Mouse (Mus musculus): ENCODE measurements around the gene Camsap2. TPM values are rescaled to one million over a fixed set of nuclear protein-coding genes. Genes with fewer than 3 reads are reported as not detected.

The Camsap2 gene
- polyA plus RNA-seq, 1 experiment = 2.4 TPM

GRCm38 (mm10) chr1:136344281-136344680, 1.6 kb downstream of the Camsap2 start:
- Histone ChIP-seq H3K27me3 (ENCODE audit: control insufficient read depth, insufficient read depth, low read length) (peaks cover 27% of the 10 kb centered on the region), H3K36me3 (ENCODE audit: control insufficient read depth, insufficient read depth, low read length) (no peaks in the 10 kb centered on the region), H3K27ac (ENCODE audit: insufficient read depth, low read depth, low read length) (no peak overlapping the region), H3K4me1 (ENCODE audit: control insufficient read depth, insufficient read depth, insufficient read length, low read length) (peaks cover 6% of the 10 kb centered on the region; the same call in 1 of the 2 replicates), H3K4me3 (ENCODE audit: low read depth, low read length) (no peak overlapping the region)
- TF ChIP-seq CTCF (IDR thresholded peaks at IDR 0.05; ENCODE audit: extremely low read depth, insufficient read length, insufficient replicate concordance, low read depth, low read length) = no peak
- WGBS = 55% methylated on average over 1 of the region's 1 CpGs

GRCm38 (mm10) chr1:136343727-136344126, 2.2 kb downstream of the Camsap2 start:
- no peak overlapping the region for H3K27ac ChIP-seq (ENCODE audit: insufficient read depth, low read depth, low read length)
- no peak overlapping the region for H3K4me3 ChIP-seq (ENCODE audit: low read depth, low read length)
- peaks cover 27% of the 10 kb centered on the region for H3K27me3 ChIP-seq (ENCODE audit: control insufficient read depth, insufficient read depth, low read length)
- H3K4me1 ChIP-seq (ENCODE audit: control insufficient read depth, insufficient read depth, insufficient read length, low read length) = peaks cover 6% of the 10 kb centered on the region; the same call in 1 of the 2 replicates
- TF ChIP-seq POLR2A (IDR thresholded peaks at IDR 0.05; ENCODE audit: low read depth, low read length) = no peak
- no peak for TF ChIP-seq CTCF (IDR thresholded peaks at IDR 0.05; ENCODE audit: extremely low read depth, insufficient read length, insufficient replicate concordance, low read depth, low read length)
- WGBS = 68% methylated on average over 7 of the region's 7 CpGs
- no peaks in the 10 kb centered on the region for H3K36me3 ChIP-seq (ENCODE audit: control insufficient read depth, insufficient read depth, low read length)

- 76% methylated on average over 3 of the region's 3 CpGs for WGBS
- Histone ChIP-seq H3K27me3 (ENCODE audit: control insufficient read depth, insufficient read depth, low read length) (peaks cover 14% of the 10 kb centered on the region), H3K27ac (ENCODE audit: insufficient read depth, low read depth, low read length) (no peak overlapping the region), H3K4me1 (ENCODE audit: control insufficient read depth, insufficient read depth, insufficient read length, low read length) (peaks cover 4% of the 10 kb centered on the region; the same call in 1 of the 2 replicates), H3K4me3 (ENCODE audit: low read depth, low read length) (no peak overlapping the region), H3K36me3 (ENCODE audit: control insufficient read depth, insufficient read depth, low read length) (no peaks in the 10 kb centered on the region)
- TF ChIP-seq CTCF (IDR thresholded peaks at IDR 0.05; ENCODE audit: extremely low read depth, insufficient read length, insufficient replicate concordance, low read depth, low read length) (no peak), POLR2A (IDR thresholded peaks at IDR 0.05; ENCODE audit: low read depth, low read length) (no peak)
Observed at GRCm38 (mm10) chr1:136340541-136340940, 5.4 kb downstream of the Camsap2 start.

GRCm38 (mm10) chr1:136334743-136335142, 11.2 kb downstream of the Camsap2 start:
- H3K4me3 ChIP-seq (ENCODE audit: low read depth, low read length) = no peak overlapping the region
- H3K4me1 ChIP-seq (ENCODE audit: control insufficient read depth, insufficient read depth, insufficient read length, low read length) = no peaks in the 10 kb centered on the region
- TF ChIP-seq CTCF (IDR thresholded peaks at IDR 0.05; ENCODE audit: extremely low read depth, insufficient read length, insufficient replicate concordance, low read depth, low read length) (no peak), POLR2A (IDR thresholded peaks at IDR 0.05; ENCODE audit: low read depth, low read length) (no peak)
- H3K27me3 ChIP-seq (ENCODE audit: control insufficient read depth, insufficient read depth, low read length) = peaks cover 7% of the 10 kb centered on the region; the same call in 1 of the 2 replicates
- WGBS = 87% methylated on average over 10 of the region's 10 CpGs
- H3K36me3 ChIP-seq (ENCODE audit: control insufficient read depth, insufficient read depth, low read length) = no peaks in the 10 kb centered on the region
- H3K27ac ChIP-seq (ENCODE audit: insufficient read depth, low read depth, low read length) = no peak overlapping the region

GRCm38 (mm10) chr1:136333512-136333911, 12.4 kb downstream of the Camsap2 start:
- H3K4me1 ChIP-seq (ENCODE audit: control insufficient read depth, insufficient read depth, insufficient read length, low read length) = no peaks in the 10 kb centered on the region
- H3K27ac ChIP-seq (ENCODE audit: insufficient read depth, low read depth, low read length) = no peak overlapping the region
- no peak for TF ChIP-seq CTCF (IDR thresholded peaks at IDR 0.05; ENCODE audit: extremely low read depth, insufficient read length, insufficient replicate concordance, low read depth, low read length)
- TF ChIP-seq POLR2A (IDR thresholded peaks at IDR 0.05; ENCODE audit: low read depth, low read length) = no peak
- no peak overlapping the region for H3K4me3 ChIP-seq (ENCODE audit: low read depth, low read length)
- peaks cover 7% of the 10 kb centered on the region; the same call in 1 of the 2 replicates for H3K27me3 ChIP-seq (ENCODE audit: control insufficient read depth, insufficient read depth, low read length)
- H3K36me3 ChIP-seq (ENCODE audit: control insufficient read depth, insufficient read depth, low read length) = no peaks in the 10 kb centered on the region
- 91% methylated on average over 3 of the region's 3 CpGs for WGBS

GRCm38 (mm10) chr1:136333071-136333470, 12.8 kb downstream of the Camsap2 start:
- Histone ChIP-seq H3K27me3 (ENCODE audit: control insufficient read depth, insufficient read depth, low read length) (peaks cover 7% of the 10 kb centered on the region; the same call in 1 of the 2 replicates), H3K36me3 (ENCODE audit: control insufficient read depth, insufficient read depth, low read length) (no peaks in the 10 kb centered on the region), H3K4me3 (ENCODE audit: low read depth, low read length) (no peak overlapping the region), H3K4me1 (ENCODE audit: control insufficient read depth, insufficient read depth, insufficient read length, low read length) (no peaks in the 10 kb centered on the region), H3K27ac (ENCODE audit: insufficient read depth, low read depth, low read length) (no peak overlapping the region)
- no peak for TF ChIP-seq CTCF (IDR thresholded peaks at IDR 0.05; ENCODE audit: extremely low read depth, insufficient read length, insufficient replicate concordance, low read depth, low read length)
- TF ChIP-seq POLR2A (IDR thresholded peaks at IDR 0.05; ENCODE audit: low read depth, low read length) = no peak
- WGBS = 85% methylated on average over 7 of the region's 7 CpGs

- TF ChIP-seq CTCF (IDR thresholded peaks at IDR 0.05; ENCODE audit: extremely low read depth, insufficient read length, insufficient replicate concordance, low read depth, low read length) = no peak
- Histone ChIP-seq H3K27me3 (ENCODE audit: control insufficient read depth, insufficient read depth, low read length) (peaks cover 7% of the 10 kb centered on the region; the same call in 1 of the 2 replicates), H3K36me3 (ENCODE audit: control insufficient read depth, insufficient read depth, low read length) (no peaks in the 10 kb centered on the region), H3K4me3 (ENCODE audit: low read depth, low read length) (no peak overlapping the region), H3K27ac (ENCODE audit: insufficient read depth, low read depth, low read length) (no peak overlapping the region), H3K4me1 (ENCODE audit: control insufficient read depth, insufficient read depth, insufficient read length, low read length) (no peaks in the 10 kb centered on the region)
- 84% methylated on average over 4 of the region's 4 CpGs for WGBS
Observed at GRCm38 (mm10) chr1:136331836-136332235, 14.1 kb downstream of the Camsap2 start.

Measured in small intestine, adult 2 months (tissue).